Mouse (Mus musculus): ENCODE data around the gene Chl1. TPM values are rescaled to one million over a fixed set of nuclear protein-coding genes. Genes with fewer than 3 reads are reported as not detected.

Gene Chl1
- total RNA-seq, 1 experiment, result 0.22 TPM

GRCm38 (mm10) chr6:103746103-103746502 lies 235.7 kb downstream of the Chl1 start:
- TF ChIP-seq ZC3H11A (IDR thresholded peaks at IDR 0.05; ENCODE audit: borderline replicate concordance, low read depth, low read length) (no peak), MAFK (IDR thresholded peaks at IDR 0.05; ENCODE audit: insufficient read depth, low read depth, low read length) (no peak), CHD2 (IDR thresholded peaks at IDR 0.05; ENCODE audit: low read depth, low read length) (no peak), HCFC1 (IDR thresholded peaks at IDR 0.05; ENCODE audit: borderline replicate concordance, insufficient read depth, low read length) (no peak), ZNF384 (IDR thresholded peaks at IDR 0.05; ENCODE audit: low read depth, low read length) (no peak)
- peak; percentile 53 for DNase-seq (ENCODE audit: low read depth, low spot score)
- H3K9me3 ChIP-seq (ENCODE audit: control insufficient read depth, insufficient read depth, low read depth, low read length), result no peaks in the 10 kb centered on the region

DNA sequence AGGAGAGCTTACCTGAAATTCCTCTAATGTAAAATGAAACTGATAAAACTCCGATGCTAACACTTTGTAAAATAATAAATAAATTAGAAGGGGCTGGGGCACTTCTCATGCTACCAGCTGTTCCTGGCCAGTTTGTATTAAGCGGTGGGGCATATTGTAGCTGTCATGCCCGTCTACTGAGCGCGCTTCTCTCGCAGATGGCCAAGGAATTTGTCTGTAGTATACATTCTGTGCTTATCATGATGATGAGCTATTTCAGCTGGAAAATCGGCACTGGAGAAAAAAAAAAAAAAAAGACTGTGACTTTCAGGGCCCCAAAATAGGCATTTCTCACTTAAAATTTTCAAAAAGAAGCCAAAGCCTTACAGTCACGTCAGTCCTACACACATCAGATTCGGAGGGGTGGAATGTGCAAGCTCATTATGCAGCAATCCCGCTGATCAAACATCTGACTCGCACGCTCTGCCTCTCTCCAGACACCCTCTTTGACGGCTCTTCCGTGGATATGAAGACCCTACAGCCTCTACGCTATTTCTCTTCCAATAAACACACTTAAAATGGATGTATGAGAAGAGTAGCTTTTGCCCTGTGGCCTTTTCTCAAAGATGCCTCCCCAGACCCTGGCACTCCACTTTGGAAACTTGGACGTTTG lies 238.9 kb downstream of the Chl1 start:
- in situ Hi-C loops (cut with MboI; ENCODE audit: low sequenced_read_pairs in 2 of 2, unreplicated experiment in 2 of 2), result no loop called here
- H3K4me3 ChIP-seq (ENCODE audit: insufficient read depth in 1 of 2, low read depth in 1 of 2, low read length in 2 of 2, poor library complexity in 1 of 2, severe bottlenecking in 1 of 2), result no peak overlapping the region
- H3K4me1 ChIP-seq (ENCODE audit: control insufficient read depth in 2 of 2, insufficient read depth in 2 of 2, low read length in 2 of 2, poor library complexity in 1 of 2), result no peaks in the 10 kb centered on the region
- DNase-seq (ENCODE audit: low read depth, low spot score), result no peak
- H3K9ac ChIP-seq (ENCODE audit: insufficient read depth, low read depth, low read length, poor library complexity, severe bottlenecking), result no peak overlapping the region
- TF ChIP-seq ZC3H11A (IDR thresholded peaks at IDR 0.05; ENCODE audit: borderline replicate concordance, low read depth, low read length), result no peak
- TF ChIP-seq HCFC1 (IDR thresholded peaks at IDR 0.05; ENCODE audit: borderline replicate concordance, insufficient read depth, low read length), result no peak
- TF ChIP-seq MAFK (IDR thresholded peaks at IDR 0.05; ENCODE audit: insufficient read depth, low read depth, low read length), result no peak
- TF ChIP-seq CHD2 (IDR thresholded peaks at IDR 0.05; ENCODE audit: low read depth, low read length), result no peak
- TF ChIP-seq ZNF384 (IDR thresholded peaks at IDR 0.05; ENCODE audit: low read depth, low read length), result no peak
- H3K9me3 ChIP-seq (ENCODE audit: control insufficient read depth, insufficient read depth, low read depth, low read length), result no peaks in the 10 kb centered on the region
- no peak overlapping the region for H3K27ac ChIP-seq (ENCODE audit: insufficient read depth, low read depth, low read length, poor library complexity, severe bottlenecking)
- no peaks in the 10 kb centered on the region for H3K36me3 ChIP-seq (ENCODE audit: control insufficient read depth, insufficient read depth, low read length, poor library complexity, severe bottlenecking)

More at GRCm38 (mm10) chr6:103746103-103746502, 235.7 kb downstream of the Chl1 start:
- Histone ChIP-seq H3K4me1 (ENCODE audit: control insufficient read depth in 2 of 2, insufficient read depth in 2 of 2, low read length in 2 of 2, poor library complexity in 1 of 2) (no peaks in the 10 kb centered on the region), H3K36me3 (ENCODE audit: control insufficient read depth, insufficient read depth, low read length, poor library complexity, severe bottlenecking) (no peaks in the 10 kb centered on the region), H3K27ac (ENCODE audit: insufficient read depth, low read depth, low read length, poor library complexity, severe bottlenecking) (no peak overlapping the region), H3K4me3 (ENCODE audit: insufficient read depth in 1 of 2, low read depth in 1 of 2, low read length in 2 of 2, poor library complexity in 1 of 2, severe bottlenecking in 1 of 2) (no peak overlapping the region), H3K9ac (ENCODE audit: insufficient read depth, low read depth, low read length, poor library complexity, severe bottlenecking) (no peak overlapping the region)
- in situ Hi-C loops (cut with MboI; ENCODE audit: low sequenced_read_pairs in 2 of 2, unreplicated experiment in 2 of 2), result no loop called here

DNA sequence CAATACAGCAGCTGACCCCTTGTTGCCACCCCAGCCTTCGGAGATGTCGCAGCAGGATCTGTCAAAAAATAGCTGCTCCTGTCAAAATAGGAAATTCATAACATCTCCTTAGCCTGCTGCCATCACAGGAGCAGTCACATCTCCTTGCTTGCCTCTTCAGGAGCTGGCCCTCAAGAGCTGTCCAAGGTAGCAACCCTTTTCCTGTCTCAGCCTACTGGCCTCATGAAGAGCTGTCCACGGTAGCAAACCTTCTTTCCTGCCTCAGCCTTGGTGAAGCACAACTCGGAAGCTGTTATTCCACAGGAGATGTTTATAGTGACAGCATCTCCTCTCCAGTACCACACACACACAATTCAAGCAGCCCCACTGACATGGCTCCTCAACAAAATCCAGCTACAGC lies 243.5 kb downstream of the Chl1 start:
- Histone ChIP-seq H3K36me3 (ENCODE audit: control insufficient read depth, insufficient read depth, low read length, poor library complexity, severe bottlenecking) (no peaks in the 10 kb centered on the region), H3K9me3 (ENCODE audit: control insufficient read depth, insufficient read depth, low read depth, low read length) (no peaks in the 10 kb centered on the region), H3K9ac (ENCODE audit: insufficient read depth, low read depth, low read length, poor library complexity, severe bottlenecking) (no peak overlapping the region), H3K4me1 (ENCODE audit: control insufficient read depth in 2 of 2, insufficient read depth in 2 of 2, low read length in 2 of 2, poor library complexity in 1 of 2) (no peaks in the 10 kb centered on the region), H3K4me3 (ENCODE audit: insufficient read depth in 1 of 2, low read depth in 1 of 2, low read length in 2 of 2, poor library complexity in 1 of 2, severe bottlenecking in 1 of 2) (no peak overlapping the region), H3K27ac (ENCODE audit: insufficient read depth, low read depth, low read length, poor library complexity, severe bottlenecking) (no peak overlapping the region)
- in situ Hi-C loops (cut with MboI; ENCODE audit: low sequenced_read_pairs in 2 of 2, unreplicated experiment in 2 of 2), result no loop called here
- TF ChIP-seq CHD2 (IDR thresholded peaks at IDR 0.05; ENCODE audit: low read depth, low read length), result no peak
- TF ChIP-seq ZNF384 (IDR thresholded peaks at IDR 0.05; ENCODE audit: low read depth, low read length), result no peak
- no peak for TF ChIP-seq HCFC1 (IDR thresholded peaks at IDR 0.05; ENCODE audit: borderline replicate concordance, insufficient read depth, low read length)
- TF ChIP-seq MAFK (IDR thresholded peaks at IDR 0.05; ENCODE audit: insufficient read depth, low read depth, low read length), result no peak
- TF ChIP-seq ZC3H11A (IDR thresholded peaks at IDR 0.05; ENCODE audit: borderline replicate concordance, low read depth, low read length), result no peak
- DNase-seq (ENCODE audit: low read depth, low spot score), result peak; percentile 53

DNA sequence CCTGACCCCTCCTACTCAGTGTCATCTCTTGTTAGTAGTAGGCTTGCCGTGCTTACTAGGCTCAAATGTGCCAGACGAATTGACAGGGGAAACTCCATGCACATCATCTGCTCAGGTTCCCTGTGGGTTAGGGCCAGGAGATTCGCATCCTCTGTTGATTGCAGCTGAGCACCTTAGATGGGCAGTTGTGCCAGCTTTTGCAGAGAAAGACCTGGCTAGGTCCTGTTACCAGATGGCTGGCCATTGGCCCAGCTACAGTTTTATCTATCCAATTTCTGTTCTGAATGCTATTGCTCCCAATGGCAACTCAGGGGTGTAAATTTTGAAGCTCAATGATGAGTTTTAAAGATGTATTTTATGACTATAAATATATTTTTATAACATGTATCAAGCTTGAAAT lies 256.4 kb downstream of the Chl1 start:
- no peaks in the 10 kb centered on the region for H3K36me3 ChIP-seq (ENCODE audit: control insufficient read depth, insufficient read depth, low read length, poor library complexity, severe bottlenecking)
- H3K9me3 ChIP-seq (ENCODE audit: control insufficient read depth, insufficient read depth, low read depth, low read length), result no peaks in the 10 kb centered on the region
- no peak overlapping the region for H3K27ac ChIP-seq (ENCODE audit: insufficient read depth, low read depth, low read length, poor library complexity, severe bottlenecking)
- in situ Hi-C loops (cut with MboI; ENCODE audit: low sequenced_read_pairs in 2 of 2, unreplicated experiment in 2 of 2), result no loop called here
- no peak for DNase-seq (ENCODE audit: low read depth, low spot score)
- TF ChIP-seq CHD2 (IDR thresholded peaks at IDR 0.05; ENCODE audit: low read depth, low read length), result no peak
- TF ChIP-seq MAFK (IDR thresholded peaks at IDR 0.05; ENCODE audit: insufficient read depth, low read depth, low read length), result no peak
- no peak for TF ChIP-seq ZC3H11A (IDR thresholded peaks at IDR 0.05; ENCODE audit: borderline replicate concordance, low read depth, low read length)
- no peak for TF ChIP-seq HCFC1 (IDR thresholded peaks at IDR 0.05; ENCODE audit: borderline replicate concordance, insufficient read depth, low read length)
- no peak for TF ChIP-seq ZNF384 (IDR thresholded peaks at IDR 0.05; ENCODE audit: low read depth, low read length)
- no peaks in the 10 kb centered on the region for H3K4me1 ChIP-seq (ENCODE audit: control insufficient read depth in 2 of 2, insufficient read depth in 2 of 2, low read length in 2 of 2, poor library complexity in 1 of 2)
- no peak overlapping the region for H3K9ac ChIP-seq (ENCODE audit: insufficient read depth, low read depth, low read length, poor library complexity, severe bottlenecking)
- H3K4me3 ChIP-seq (ENCODE audit: insufficient read depth in 1 of 2, low read depth in 1 of 2, low read length in 2 of 2, poor library complexity in 1 of 2, severe bottlenecking in 1 of 2), result no peak overlapping the region

Measured in ES-E14 (cell line).